Mouse (Mus musculus) CH12.LX (cell line): ENCODE data around the gene Gnaz. TPM values are rescaled to one million over a fixed set of nuclear protein-coding genes. Genes with fewer than 3 reads are reported as not detected.
A peak's percentile ranks its signal among the peaks of the same experiment; 100 is the strongest.

Source experiments
- DNase-seq: peaks from one replicate; pipeline ENCODE4 v3.0.0-alpha.2; 2013; ENCODE audit errors: extremely low read depth
- H3K27ac ChIP-seq: 2 replicates; pipeline ENCODE4 v1.5.1; 2012; ENCODE audit warnings: low read depth, mild to moderate bottlenecking, control low read depth, moderate library complexity; ENCODE audit not compliant: insufficient read depth
- H3K27me3 ChIP-seq: replicated peaks from 2 replicates; pipeline ENCODE3; 2012; ENCODE audit warnings: inconsistent platforms
- H3K36me3 ChIP-seq, 2 experiments: replicated peaks in 1 of 2; 2 replicates each; pipeline versions ENCODE3 to v1.6.1; 2012; ENCODE audit warnings: inconsistent platforms in 1 of 2, low read length in 1 of 2, mild to moderate bottlenecking in 1 of 2, mixed read lengths in 1 of 2, moderate library complexity in 1 of 2; ENCODE audit not compliant: control insufficient read depth in 1 of 2, insufficient read depth in 1 of 2
- H3K4me1 ChIP-seq, 2 experiments: 2 replicates each; pipeline ENCODE4 v1.6.1; 2012; ENCODE audit warnings: inconsistent platforms in 1 of 2, moderate library complexity in 1 of 2; ENCODE audit not compliant: insufficient read depth in 2 of 2, control insufficient read depth in 1 of 2
- H3K4me2 ChIP-seq: 2 replicates; pipeline ENCODE4 v1.6.1; 2012; ENCODE audit warnings: low read depth, mild to moderate bottlenecking, control low read depth; ENCODE audit not compliant: poor library complexity, insufficient read depth, severe bottlenecking
- H3K4me3 ChIP-seq, 3 experiments: fragments of 150-350 bp in 1 of 3; sonication (generic) in 1 of 3; replicated peaks in 1 of 3; 2 replicates each; pipeline versions ENCODE3 to v1.5.1; 2011 to 2012; ENCODE audit warnings: low read depth in 2 of 3, low read length in 2 of 3, mild to moderate bottlenecking in 2 of 3, moderate library complexity in 2 of 3, control low read depth in 1 of 3, improper control_type of control experiment in 1 of 3, inconsistent platforms in 1 of 3, mixed read lengths in 1 of 3; ENCODE audit not compliant: poor library complexity in 1 of 3
- H3K79me2 ChIP-seq: replicated peaks from 2 replicates; pipeline ENCODE4 v1.6.1; 2012; ENCODE audit warnings: mild to moderate bottlenecking, moderate library complexity; ENCODE audit not compliant: control insufficient read depth, poor library complexity, insufficient read depth, severe bottlenecking; ENCODE audit errors: extremely low read depth
- H3K9ac ChIP-seq: 2 replicates; pipeline ENCODE4 v1.6.1; 2012; ENCODE audit warnings: low read depth, mild to moderate bottlenecking, control low read depth, moderate library complexity; ENCODE audit not compliant: insufficient read depth
- H3K9me3 ChIP-seq: replicated peaks from 2 replicates; pipeline ENCODE3; 2012; ENCODE audit warnings: low read length, inconsistent platforms, mixed read lengths
- CHD1 ChIP-seq: IDR thresholded peaks from 2 replicates; pipeline ENCODE4 v1.6.1; 2012; ENCODE audit warnings: low read depth, low read length, improper control_type of control experiment, inconsistent platforms
- CHD2 ChIP-seq: IDR thresholded peaks from 2 replicates; pipeline ENCODE4 v1.6.1; 2011; ENCODE audit warnings: low read length, improper control_type of control experiment
- E2F4 ChIP-seq: IDR thresholded peaks from 2 replicates; pipeline ENCODE4 v1.6.1; 2011; ENCODE audit warnings: low read depth, low read length, improper control_type of control experiment; ENCODE audit not compliant: insufficient replicate concordance
- ELF1 ChIP-seq: IDR thresholded peaks from 2 replicates; pipeline ENCODE4 v1.6.1; 2014; ENCODE audit warnings: low read depth, mild to moderate bottlenecking, inconsistent platforms, low read length, improper control_type of control experiment
- EP300 ChIP-seq: IDR thresholded peaks from 2 replicates; pipeline ENCODE4 v1.6.1; 2011; ENCODE audit warnings: low read length, improper control_type of control experiment
- HCFC1 ChIP-seq: IDR thresholded peaks from 2 replicates; pipeline ENCODE4 v1.6.1; 2012; ENCODE audit warnings: low read depth, mild to moderate bottlenecking, inconsistent platforms, low read length, improper control_type of control experiment
- JUN ChIP-seq: IDR thresholded peaks from 2 replicates; pipeline ENCODE4 v1.6.1; 2011; ENCODE audit warnings: low read depth, mild to moderate bottlenecking, low read length, improper control_type of control experiment, moderate library complexity; ENCODE audit not compliant: insufficient read depth
- JUND ChIP-seq: conservative IDR thresholded peaks from 2 replicates; pipeline ENCODE4 v1.6.1; 2011; ENCODE audit warnings: low read depth, low read length, improper control_type of control experiment
- MAFK ChIP-seq: IDR thresholded peaks from 2 replicates; pipeline ENCODE4 v1.6.1; 2011; ENCODE audit warnings: low read length, improper control_type of control experiment; ENCODE audit not compliant: insufficient replicate concordance
- MAX ChIP-seq: IDR thresholded peaks from 2 replicates; pipeline ENCODE4 v1.6.1; 2011; ENCODE audit warnings: low read length, improper control_type of control experiment
- MAZ ChIP-seq: IDR thresholded peaks from 2 replicates; pipeline ENCODE4 v1.6.1; 2012; ENCODE audit warnings: low read depth, mild to moderate bottlenecking, inconsistent platforms, low read length, improper control_type of control experiment, moderate library complexity
- MEF2A ChIP-seq: IDR thresholded peaks from 2 replicates; pipeline ENCODE4 v1.6.1; 2014; ENCODE audit warnings: low read depth, mild to moderate bottlenecking, inconsistent platforms, low read length, improper control_type of control experiment, borderline replicate concordance
- MXI1 ChIP-seq: IDR thresholded peaks from 2 replicates; pipeline ENCODE4 v1.6.1; 2011; ENCODE audit warnings: mild to moderate bottlenecking, low read depth, low read length, improper control_type of control experiment
- MYC ChIP-seq: IDR thresholded peaks from 2 replicates; pipeline ENCODE4 v1.6.1; 2011; ENCODE audit warnings: low read depth, mild to moderate bottlenecking, improper control_type of control experiment, low read length
- NRF1 ChIP-seq: IDR thresholded peaks from 2 replicates; pipeline ENCODE4 v1.6.1; 2014; ENCODE audit warnings: low read depth, mild to moderate bottlenecking, inconsistent platforms, low read length, improper control_type of control experiment, moderate library complexity
- POLR2AphosphoS2 ChIP-seq: IDR thresholded peaks from 2 replicates; pipeline ENCODE4 v1.6.1; 2011; ENCODE audit warnings: low read depth, low read length, improper control_type of control experiment
- RAD21 ChIP-seq: IDR thresholded peaks from 2 replicates; pipeline ENCODE4 v1.6.1; 2011; ENCODE audit warnings: low read depth, mild to moderate bottlenecking, low read length, improper control_type of control experiment, moderate library complexity
- SMC3 ChIP-seq: IDR thresholded peaks from 2 replicates; pipeline ENCODE4 v1.6.1; 2011; ENCODE audit warnings: low read depth, low read length, improper control_type of control experiment
- TBP ChIP-seq: conservative IDR thresholded peaks from 2 replicates; pipeline ENCODE4 v1.6.1; 2011; ENCODE audit warnings: low read depth, low read length, improper control_type of control experiment
- TCF12 ChIP-seq: IDR thresholded peaks from 2 replicates; pipeline ENCODE4 v1.6.1; 2014; ENCODE audit warnings: low read depth, mild to moderate bottlenecking, inconsistent platforms, low read length, improper control_type of control experiment
- UBTF ChIP-seq: IDR thresholded peaks from 2 replicates; pipeline ENCODE4 v1.6.1; 2012; ENCODE audit warnings: low read depth, mild to moderate bottlenecking, inconsistent platforms, low read length, improper control_type of control experiment, moderate library complexity
- USF1 ChIP-seq: IDR thresholded peaks from 2 replicates; pipeline ENCODE4 v1.6.1; 2014; ENCODE audit warnings: low read depth, mild to moderate bottlenecking, inconsistent platforms, low read length, improper control_type of control experiment
- ZC3H11A ChIP-seq: IDR thresholded peaks from 2 replicates; pipeline ENCODE4 v1.6.1; 2012; ENCODE audit warnings: low read depth, mild to moderate bottlenecking, inconsistent platforms, low read length, improper control_type of control experiment
- ZMIZ1 ChIP-seq: IDR thresholded peaks from 2 replicates; pipeline ENCODE4 v1.6.1; 2012; ENCODE audit warnings: low read depth, mild to moderate bottlenecking, inconsistent platforms, low read length, improper control_type of control experiment
- dilution Hi-C: fragments of 300-500 bp; cut with MboI; formaldehyde crosslinking; loops from 2 replicates; pipeline ENCODE4 v1.14.3; 2020; ENCODE audit warnings: low sequenced_read_pairs; ENCODE audit not compliant: extremely low pct_unique_long_range_greater_than_20kb, extremely low pct_ligation_motif_present
- in situ Hi-C: fragments of 300-500 bp; cut with MboI; formaldehyde crosslinking; loops from 3 replicates; pipeline ENCODE4 v1.14.3; 2019; ENCODE audit warnings: low sequenced_read_pairs, low pct_ligation_motif_present, low pct_unique_long_range_greater_than_20kb, mixed read lengths
- polyA plus RNA-seq: library from polyadenylated mRNA; unstranded; fragments of >175 nt; gene quantifications from 2 replicates; pipeline ENCODE4 v1.2.1, GENCODE M21; 2012; ENCODE audit warnings: low read depth; ENCODE audit not compliant: insufficient read length
- total RNA-seq, 2 experiments: library from RNA; depleted of rRNA; stranded (reverse); fragments of 300-350 nt in 1 of 2; fragments of >200 nt in 1 of 2; gene quantifications; 2 replicates each; pipeline ENCODE4 v1.2.3; 2012 to 2014

Gene Gnaz
- total and polyA plus RNA-seq, 3 experiments = 2.7 to 36.9 (median 5.5) TPM

GRCm38 (mm10) chr10:74964380-74964779, 2.6 kb upstream of the Gnaz start (continued):
- no peak; the same call in 1 of the 2 replicates for TF ChIP-seq MAFK
- TF ChIP-seq HCFC1 = peak; percentile 18; the same call in 1 of the 2 replicates
- TF ChIP-seq E2F4 = peak; percentile 67; the same call in 1 of the 2 replicates
- no peak; the same call in 1 of the 2 replicates for TF ChIP-seq MYC
- no peak for TF ChIP-seq SMC3
- TF ChIP-seq UBTF = no peak
- no peak for TF ChIP-seq NRF1
- TF ChIP-seq TBP = no peak
- no peak for TF ChIP-seq ZMIZ1
- TF ChIP-seq TCF12 = peak; percentile 93
- TF ChIP-seq MEF2A = peak; percentile 91

GRCm38 (mm10) chr10:74967651-74968267, 782 bp downstream of the Gnaz start:
- TF ChIP-seq TBP (no peak), CHD1 (no peak), MAZ (no peak), TCF12 (no peak), MAFK (no peak), JUND (no peak), RAD21 (no peak), ELF1 (no peak), CHD2 (no peak), MEF2A (no peak), POLR2AphosphoS2 (no peak), MAX (no peak), MYC (no peak), USF1 (no peak), EP300 (no peak), ZC3H11A (no peak), NRF1 (no peak), MXI1 (no peak), JUN (no peak), HCFC1 (no peak)
- peak overlapping the region; percentile 40 to 89 (median 57) for H3K4me3 ChIP-seq
- peak overlapping the region; percentile 29 for H3K4me2 ChIP-seq
- dilution Hi-C loops = no loop called here
- no peaks in the 10 kb centered on the region for H3K9me3 ChIP-seq
- peak overlapping the region; percentile 53 for H3K9ac ChIP-seq
- H3K27ac ChIP-seq = no peak overlapping the region
- DNase-seq = no peak
- in situ Hi-C loops = no loop called here
- H3K36me3 ChIP-seq = peaks cover 0 to 4% of the 10 kb centered on the region in 2 experiments
- peaks cover 32% of the 10 kb centered on the region for H3K79me2 ChIP-seq
- peaks cover 37 to 71% of the 10 kb centered on the region in 2 experiments for H3K4me1 ChIP-seq
- peaks cover 8% of the 10 kb centered on the region for H3K27me3 ChIP-seq
